Comparison of ENCODE assay signal across 9 mouse cellular contexts in genomic region chr5:113854494-113854893, GRCm38 (mm10). TPM values are rescaled to one million over a fixed set of nuclear protein-coding genes. Genes with fewer than 3 reads are reported as not detected.
A peak's percentile ranks its signal among the peaks of the same experiment; 100 is the strongest.
DNase-seq lines count a peak whose midpoint lies in the region; ATAC-seq and TF ChIP-seq lines count a peak whose summit lies in the region.
"Had no signal": no experiment of that assay in that cellular context is flagged by ENCODE, and none has a peak within 500 bp of the region (broad histone marks: within the 10 kb centered on the region; RNA-seq: fewer than 3 reads in every experiment).

No protein-coding gene starts in this region.

- no peak overlapping the region for H3K27ac ChIP-seq in kidney, postnatal 0 days
- H3K27ac ChIP-seq in liver, postnatal 0 days (ENCODE audit: low read depth) = no peak overlapping the region
- H3K27ac ChIP-seq in olfactory bulb, adult 2 months (ENCODE audit: insufficient read depth, low read depth, low read length) = no peak overlapping the region

- peak; percentile 97 for TF ChIP-seq CTCF in kidney, postnatal 0 days (IDR thresholded peaks at IDR 0.05; ENCODE audit: low read depth)
- TF ChIP-seq CTCF in liver, postnatal 0 days (IDR thresholded peaks at IDR 0.05; ENCODE audit: low read depth) = peak; percentile 98
- TF ChIP-seq CTCF in olfactory bulb, adult 2 months (IDR thresholded peaks at IDR 0.05; ENCODE audit: insufficient read depth, low read depth, low read length) = peak; percentile 95

- no peak overlapping the region for H3K9ac ChIP-seq in kidney, postnatal 0 days (ENCODE audit: low read depth, low read length)
- no peak overlapping the region for H3K9ac ChIP-seq in liver, postnatal 0 days (replicated peaks)
- H3K9ac ChIP-seq: stomach, embryonic 15.5 days had no signal

- TF ChIP-seq EP300 in liver, postnatal 0 days (IDR thresholded peaks at IDR 0.05; ENCODE audit: low read depth) = no peak

- no peaks in the 10 kb centered on the region for H3K9me3 ChIP-seq in kidney, postnatal 0 days (replicated peaks; ENCODE audit: low read length)
- no peaks in the 10 kb centered on the region for H3K9me3 ChIP-seq in liver, postnatal 0 days (ENCODE audit: low read length)
- H3K9me3 ChIP-seq: stomach, embryonic 15.5 days had no signal

- ATAC-seq in kidney, postnatal 0 days (replicated peaks; ENCODE audit: low FRiP score, low read depth) = no peak
- ATAC-seq in liver, postnatal 0 days = peak; percentile 62

- H3K4me3 ChIP-seq in kidney, postnatal 0 days (replicated peaks; ENCODE audit: low read depth, low read length) = no peak overlapping the region
- H3K4me3 ChIP-seq in liver, postnatal 0 days (ENCODE audit: low read depth, low read length) = no peak overlapping the region
- no peak overlapping the region for H3K4me3 ChIP-seq in olfactory bulb, adult 2 months (ENCODE audit: insufficient read depth, low read depth, low read length)
- H3K4me3 ChIP-seq: stomach, embryonic 15.5 days had no signal

- H3K27me3 ChIP-seq in kidney, postnatal 0 days (ENCODE audit: insufficient read depth, low read length) = no peaks in the 10 kb centered on the region
- H3K27me3 ChIP-seq in liver, postnatal 0 days (ENCODE audit: insufficient read depth, low read length) = no peaks in the 10 kb centered on the region
- H3K27me3 ChIP-seq: stomach, embryonic 15.5 days had no signal

- no peak overlapping the region for H3K4me2 ChIP-seq in kidney, postnatal 0 days (ENCODE audit: low read length)
- no peak overlapping the region for H3K4me2 ChIP-seq in liver, postnatal 0 days (ENCODE audit: low read depth, low read length)
- H3K4me2 ChIP-seq: stomach, embryonic 15.5 days had no signal

- 0 out of 2 replicates have a peak, but pooled peaks cover 14% of the 10 kb centered on the region for H3K4me1 ChIP-seq in kidney, postnatal 0 days (replicated peaks; ENCODE audit: insufficient read depth, low read length)
- H3K4me1 ChIP-seq in liver, postnatal 0 days (ENCODE audit: insufficient read depth) = no peaks in the 10 kb centered on the region; the same call in 1 of the 2 replicates
- H3K4me1 ChIP-seq in olfactory bulb, adult 2 months (ENCODE audit: control insufficient read depth, insufficient read depth, low read length) = peaks cover 21% of the 10 kb centered on the region

- DNase-seq in 416B (ENCODE audit: low read depth) (peak; percentile 75), ZHBTc4 (ENCODE audit: low read depth, low spot score) (peak; percentile 90)
- peak; percentile 92 for DNase-seq in cerebellum, postnatal 36 days
- DNase-seq in gastrocnemius, postnatal 4 days (ENCODE audit: low spot score in 2 of 2) = peak; percentile 84 to 90
- peak; percentile 83 for DNase-seq in kidney, postnatal 0 days (ENCODE audit: low spot score)
- peak; percentile 88 for DNase-seq in liver, postnatal 0 days
- DNase-seq in thymus, postnatal 0 days (ENCODE audit: low spot score) = peak; percentile 82

- no peak for TF ChIP-seq POLR2A in olfactory bulb, adult 2 months (IDR thresholded peaks at IDR 0.05; ENCODE audit: insufficient read depth, low read depth, low read length)

- H3K36me3 ChIP-seq in kidney, postnatal 0 days (ENCODE audit: insufficient read depth, low read length) = peaks cover 11% of the 10 kb centered on the region; the same call in 1 of the 2 replicates
- peaks cover 21% of the 10 kb centered on the region for H3K36me3 ChIP-seq in liver, postnatal 0 days (replicated peaks; ENCODE audit: insufficient read depth, low read length)

- WGBS in kidney, postnatal 0 days = 40% methylated on average over 14 of the region's 14 CpGs
- 27% methylated on average over 14 of the region's 14 CpGs for WGBS in liver, postnatal 0 days (ENCODE audit: insufficient replicate concordance)
- WGBS in olfactory bulb, adult 2 months = 27% methylated on average over 14 of the region's 14 CpGs

RNA-seq across cellular contexts. Expression of gene Selplg, which starts 22.1 kb away (rescaled TPM):
- 1 to 10 TPM; 3.0 to 3.1 TPM for total RNA-seq in gastrocnemius, postnatal 4 days (2021)
- polyA plus RNA-seq in kidney, postnatal 0 days (2015; fragmentation: Nextera tagmentation; extraction: Ambion mirVana) = 2.1 and 2.4 TPM in 2 replicates
- polyA plus RNA-seq in liver, postnatal 0 days (2015; fragmentation: Nextera tagmentation; extraction: Ambion mirVana) = 18.9 and 21.5 TPM in 2 replicates
- 486 TPM in 1 of 2 replicates, not detected in the other for polyA plus RNA-seq in olfactory bulb, adult 2 months (2012; ENCODE audit: insufficient read depth, insufficient read length, low replicate concordance, missing spikeins)
- 205 and 252 TPM in 2 replicates for polyA plus RNA-seq in thymus, postnatal 0 days (2015; fragmentation: Nextera tagmentation; extraction: Ambion mirVana)

RNA-seq across cellular contexts. Expression of gene Coro1c, which starts 54.1 kb away (rescaled TPM):
- total RNA-seq in gastrocnemius, postnatal 4 days (2021) = 10 to 100 TPM; 70.4 to 84.2 TPM
- 69.5 and 86.7 TPM in 2 replicates for polyA plus RNA-seq in kidney, postnatal 0 days (2015; fragmentation: Nextera tagmentation; extraction: Ambion mirVana)
- polyA plus RNA-seq in liver, postnatal 0 days (2015; fragmentation: Nextera tagmentation; extraction: Ambion mirVana) = 23.6 and 27.6 TPM in 2 replicates
- polyA plus RNA-seq in olfactory bulb, adult 2 months (2012; ENCODE audit: insufficient read depth, insufficient read length, low replicate concordance, missing spikeins) = not detected in 2 replicates
- 71.3 and 75.3 TPM in 2 replicates for polyA plus RNA-seq in thymus, postnatal 0 days (2015; fragmentation: Nextera tagmentation; extraction: Ambion mirVana)

RNA-seq across cellular contexts. Expression of gene Tmem119, which starts 54.2 kb away (rescaled TPM):
- 10 to 100 TPM; 30.8 to 34.9 TPM for total RNA-seq in gastrocnemius, postnatal 4 days (2021)
- polyA plus RNA-seq in kidney, postnatal 0 days (2015; fragmentation: Nextera tagmentation; extraction: Ambion mirVana) = 37.3 and 40.4 TPM in 2 replicates
- polyA plus RNA-seq in liver, postnatal 0 days (2015; fragmentation: Nextera tagmentation; extraction: Ambion mirVana) = 3.2 and 3.4 TPM in 2 replicates
- not detected in 2 replicates for polyA plus RNA-seq in olfactory bulb, adult 2 months (2012; ENCODE audit: insufficient read depth, insufficient read length, low replicate concordance, missing spikeins)
- 6.1 and 7.0 TPM in 2 replicates for polyA plus RNA-seq in thymus, postnatal 0 days (2015; fragmentation: Nextera tagmentation; extraction: Ambion mirVana)
